In the genomic region with DNA sequence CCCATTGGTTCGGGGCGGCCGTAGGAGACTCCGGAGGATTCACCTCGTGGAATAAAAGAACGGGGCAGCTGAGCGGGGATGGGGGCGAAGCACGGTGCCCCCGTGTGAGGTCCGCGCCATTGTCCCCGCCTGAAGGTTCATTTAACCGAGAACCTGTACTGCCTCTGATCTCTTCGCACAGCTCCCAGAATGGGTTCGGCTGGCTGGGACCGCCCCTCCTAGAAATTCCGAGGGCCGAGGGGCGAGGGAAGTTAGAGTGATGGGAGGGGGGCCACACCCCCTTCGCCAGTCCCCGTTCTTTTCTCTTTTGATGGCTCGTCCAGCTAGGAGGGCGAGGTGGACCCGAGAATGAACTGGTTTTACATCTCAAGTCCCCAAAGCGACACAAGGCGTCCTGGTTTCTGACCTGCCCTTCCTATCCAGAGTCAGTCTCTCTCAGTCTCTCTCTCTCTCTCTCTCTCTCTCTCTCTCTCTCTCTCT, we compare ENCODE assay signal across 8 mouse cellular contexts. TPM values are rescaled to one million over a fixed set of nuclear protein-coding genes. Genes with fewer than 3 reads are reported as not detected.
DNase-seq lines count a peak whose midpoint lies in the region; ATAC-seq and TF ChIP-seq lines count a peak whose summit lies in the region.
"Had no signal": no experiment of that assay in that cellular context is flagged by ENCODE, and none has a peak within 500 bp of the region (broad histone marks: within the 10 kb centered on the region; RNA-seq: fewer than 3 reads in every experiment).

No protein-coding gene starts in this region.

- H3K27me3 ChIP-seq in ES-Bruce4 (ENCODE audit: control insufficient read depth, insufficient read depth, low read length, poor library complexity, severe bottlenecking), result peaks cover 37% of the 10 kb centered on the region
- peaks cover 82% of the 10 kb centered on the region for H3K27me3 ChIP-seq in heart, embryonic 16.5 days (ENCODE audit: control insufficient read depth, insufficient read depth, low read length)
- H3K27me3 ChIP-seq in midbrain, embryonic 13.5 days, result peaks cover 96% of the 10 kb centered on the region

- WGBS in heart, embryonic 16.5 days, result 2% methylated on average over 27 of the region's 27 CpGs
- under 1% methylated on average over 27 of the region's 27 CpGs for WGBS in midbrain, embryonic 13.5 days

- no peaks in the 10 kb centered on the region for H3K36me3 ChIP-seq in ES-Bruce4 (ENCODE audit: control insufficient read depth, insufficient read depth, low read length, poor library complexity, severe bottlenecking)
- no peaks in the 10 kb centered on the region for H3K36me3 ChIP-seq in heart, embryonic 16.5 days (ENCODE audit: control insufficient read depth, insufficient read depth)
- H3K36me3 ChIP-seq in midbrain, embryonic 13.5 days, result no peaks in the 10 kb centered on the region

- peak; percentile 79 for DNase-seq in MN1 (ENCODE audit: low spot score)
- DNase-seq in gastrocnemius, adult 8-10 months (ENCODE audit: low spot score in 2 of 2), result no peak
- no peak for DNase-seq in adrenal gland, adult 18-20 months (ENCODE audit: low spot score in 2 of 2)
- DNase-seq in right cerebral cortex, adult 18-20 months, result no peak

- no peak for TF ChIP-seq CTCF in ES-Bruce4 (IDR thresholded peaks at IDR 0.05; ENCODE audit: low read depth, low read length)

- H3K9me3 ChIP-seq in ES-Bruce4 (replicated peaks; ENCODE audit: control insufficient read depth, insufficient read depth, low read length, poor library complexity, severe bottlenecking), result no peaks in the 10 kb centered on the region; the same call in 1 of the 2 replicates
- H3K9me3 ChIP-seq in heart, embryonic 16.5 days (replicated peaks; ENCODE audit: control insufficient read depth, low read length), result no peaks in the 10 kb centered on the region
- no peaks in the 10 kb centered on the region for H3K9me3 ChIP-seq in midbrain, embryonic 13.5 days

- no peak for ATAC-seq in heart, embryonic 16.5 days (replicated peaks; ENCODE audit: extremely low read depth, insufficient read depth, low FRiP score)
- ATAC-seq in midbrain, embryonic 13.5 days, result peak; percentile 56

- no peak overlapping the region for H3K9ac ChIP-seq in ES-Bruce4 (ENCODE audit: low read depth, poor library complexity, severe bottlenecking)
- no peak overlapping the region for H3K9ac ChIP-seq in heart, embryonic 16.5 days (ENCODE audit: low read length)
- H3K9ac ChIP-seq in midbrain, embryonic 13.5 days (replicated peaks), result no peak overlapping the region

- no peak for TF ChIP-seq POLR2A in ES-Bruce4 (IDR thresholded peaks at IDR 0.05; ENCODE audit: insufficient read depth, low read length)

- H3K4me2 ChIP-seq in heart, embryonic 16.5 days (ENCODE audit: low read depth, low read length), result peak overlapping the region; percentile 61
- H3K4me2 ChIP-seq in midbrain, embryonic 13.5 days (replicated peaks), result peak overlapping the region; percentile 64

- H3K4me1 ChIP-seq in ES-Bruce4 (ENCODE audit: control insufficient read depth, insufficient read depth, low read length), result no peaks in the 10 kb centered on the region
- H3K4me1 ChIP-seq in heart, embryonic 16.5 days (ENCODE audit: control insufficient read depth, insufficient read depth, low read length), result peaks cover 13% of the 10 kb centered on the region
- peaks cover 31% of the 10 kb centered on the region for H3K4me1 ChIP-seq in midbrain, embryonic 13.5 days (replicated peaks)

- peak overlapping the region; percentile 65 for H3K4me3 ChIP-seq in ES-Bruce4 (ENCODE audit: low read depth, low read length)
- peak overlapping the region; percentile 30 for H3K4me3 ChIP-seq in heart, embryonic 16.5 days (ENCODE audit: low read length)
- peak overlapping the region; percentile 39 for H3K4me3 ChIP-seq in midbrain, embryonic 13.5 days (replicated peaks)

- H3K27ac ChIP-seq in ES-Bruce4 (ENCODE audit: insufficient read depth, low read length), result no peak overlapping the region
- no peak overlapping the region for H3K27ac ChIP-seq in heart, embryonic 16.5 days (ENCODE audit: low read length)
- no peak overlapping the region for H3K27ac ChIP-seq in midbrain, embryonic 13.5 days

- TF ChIP-seq EP300 in ES-Bruce4 (IDR thresholded peaks at IDR 0.05; ENCODE audit: insufficient read depth, low read depth, low read length), result no peak

RNA-seq across cellular contexts. Expression of gene Gm10320, which starts 12.4 kb away (rescaled TPM):
- polyA plus RNA-seq in ES-Bruce4 (2011; ENCODE audit: insufficient read depth, insufficient read length, low read depth, missing spikeins), result 3.4 and 7.8 TPM in 2 replicates
- polyA plus RNA-seq in heart, embryonic 16.5 days (2015; fragmentation: Nextera tagmentation; extraction: Ambion mirVana), result 0.76 and 1.9 TPM in 2 replicates
- polyA plus RNA-seq in midbrain, embryonic 13.5 days (2015; fragmentation: Nextera tagmentation; extraction: Ambion mirVana), result 0.51 and 2.4 TPM in 2 replicates
- total RNA-seq in gastrocnemius, adult 8-10 months (2022), result not detected
- total RNA-seq in adrenal gland, adult 18-20 months (2021), result not detected
- total RNA-seq: neutrophil, adult 5-6 weeks had no signal
